Mouse (Mus musculus): Measurements from ENCODE around the gene Ube2cbp. TPM values are rescaled to one million over a fixed set of nuclear protein-coding genes. Genes with fewer than 3 reads are reported as not detected.

The Ube2cbp gene
- polyA plus RNA-seq, 1 experiment from 2014 or later, result 5.0 TPM

DNA sequence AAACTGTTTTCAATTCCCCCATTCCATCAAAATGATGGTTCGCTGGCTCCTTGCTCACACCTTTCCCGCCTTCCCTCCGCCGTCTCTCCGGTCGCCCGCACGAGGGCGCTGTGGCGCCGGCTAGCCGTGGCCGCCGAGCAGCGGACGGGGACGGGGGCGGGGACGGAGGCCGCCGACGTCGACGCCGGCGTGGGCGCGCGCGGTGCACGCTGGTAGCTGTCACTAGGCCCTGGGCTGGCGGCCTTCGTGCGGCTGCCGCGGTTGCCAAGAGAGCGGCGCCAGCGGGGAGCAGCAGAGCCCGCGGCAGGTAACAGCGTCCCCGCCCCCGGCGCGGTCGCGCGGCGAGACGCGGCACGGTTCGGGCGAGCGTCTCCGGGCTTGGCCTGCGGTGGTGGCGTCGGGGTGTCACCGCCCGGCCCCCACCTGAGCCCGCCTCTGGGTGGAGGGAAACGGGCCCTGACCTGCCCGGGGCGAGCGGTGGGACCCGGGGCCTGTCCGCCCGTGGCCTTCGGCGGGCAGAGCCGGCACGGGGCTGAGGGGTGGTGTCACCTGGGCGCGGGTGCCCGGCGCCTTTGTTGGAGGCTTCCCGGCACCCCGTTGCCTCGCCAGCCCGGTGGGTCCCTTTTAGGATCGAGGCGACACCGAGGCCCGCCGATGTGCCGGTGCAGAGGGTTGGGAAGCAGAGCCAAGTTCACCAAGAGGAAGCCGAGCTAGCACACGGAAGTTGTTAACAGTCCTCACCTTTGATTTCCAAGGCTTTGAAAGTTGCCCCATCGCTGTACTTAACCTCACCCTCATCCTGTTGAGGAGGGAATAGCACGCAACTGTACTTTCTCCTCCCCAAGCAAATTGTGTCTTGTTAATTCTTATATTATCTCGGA, 2.5 kb upstream of the Ube2cbp start, which contains the start of gene Dop1a:
Gene Dop1a, plus strand, starts transcription at position 165 of the 881 bp plus-strand sequence.
- H3K36me3 ChIP-seq, result no peaks in the 10 kb centered on the region
- peak within 1 kb of the TSS; percentile 75 for H3K4me2 ChIP-seq
- H3K4me3 ChIP-seq, result peak within 1 kb of the TSS; percentile 94
- peak within 1 kb of the TSS; percentile 64 for H3K27ac ChIP-seq (ENCODE audit: poor library complexity, severe bottlenecking)
- under 1% methylated on average over 93 of the region's 93 CpGs for WGBS
- peak; percentile 93 for ATAC-seq (ENCODE audit: insufficient number of reproducible peaks, low FRiP score)
- no peaks in the 10 kb centered on the region for H3K9me3 ChIP-seq (replicated peaks)
- H3K4me1 ChIP-seq (replicated peaks), result peaks cover 6% of the 10 kb centered on the region; the same call in 1 of the 2 replicates
- H3K9ac ChIP-seq, result peak within 1 kb of the TSS; percentile 95
- H3K27me3 ChIP-seq (replicated peaks), result peaks cover 3% of the 10 kb centered on the region; the same call in 1 of the 2 replicates

DNA sequence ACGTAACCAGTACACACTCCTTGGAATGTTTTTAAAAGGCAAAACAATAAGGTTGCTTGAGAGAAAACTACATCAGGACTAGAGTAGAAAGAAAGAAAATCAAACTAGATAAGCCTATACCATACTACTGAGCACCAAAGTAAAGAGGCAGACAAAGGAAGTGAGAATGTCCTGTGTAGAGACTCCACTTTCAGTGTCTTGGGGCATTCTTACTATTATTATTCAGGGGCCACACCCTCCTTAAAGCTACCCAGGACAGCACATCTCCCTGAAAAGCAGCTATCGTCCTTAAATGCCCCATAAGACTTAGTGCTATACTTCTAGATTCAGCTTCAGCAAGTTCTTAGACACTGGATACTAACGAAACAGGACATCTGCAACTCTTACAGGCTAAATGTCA, 11.1 kb downstream of the Ube2cbp start:
- H3K4me1 ChIP-seq (replicated peaks), result no peaks in the 10 kb centered on the region
- no peaks in the 10 kb centered on the region for H3K9me3 ChIP-seq (replicated peaks)
- H3K9ac ChIP-seq, result no peak overlapping the region
- no peaks in the 10 kb centered on the region for H3K36me3 ChIP-seq
- no peak for ATAC-seq (ENCODE audit: insufficient number of reproducible peaks, low FRiP score)
- no peak overlapping the region for H3K4me2 ChIP-seq
- WGBS, result 72% methylated on average over 3 of the region's 3 CpGs
- no peaks in the 10 kb centered on the region for H3K27me3 ChIP-seq (replicated peaks)
- H3K4me3 ChIP-seq, result no peak overlapping the region
- no peak overlapping the region for H3K27ac ChIP-seq (ENCODE audit: poor library complexity, severe bottlenecking)

DNA sequence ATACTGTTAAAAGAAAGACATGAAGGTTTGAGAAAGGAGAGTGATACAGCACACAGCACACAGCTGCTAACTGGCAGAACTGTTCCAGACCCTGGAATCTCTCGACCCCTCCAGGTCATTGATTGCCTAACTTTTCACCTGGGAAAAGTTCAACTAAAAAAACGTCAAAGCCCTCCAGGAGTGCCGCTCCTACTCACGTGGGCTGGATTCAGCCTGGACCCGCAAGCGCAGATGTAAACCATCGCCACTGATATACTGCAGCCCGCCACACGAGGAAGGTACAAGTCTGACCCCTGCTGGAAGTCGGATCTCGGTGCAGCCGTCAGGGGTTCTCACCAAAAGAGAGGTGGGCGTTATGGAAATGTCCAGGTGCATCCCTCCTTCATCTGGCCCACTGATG, 13.1 kb downstream of the Ube2cbp start:
- peak overlapping the region; percentile 67 for H3K4me2 ChIP-seq
- ATAC-seq (ENCODE audit: insufficient number of reproducible peaks, low FRiP score), result peak; percentile 67; the same call in 1 of the 2 replicates
- 0 out of 2 replicates have a peak overlapping the region, but pooled peaks have one; percentile 34 for H3K9ac ChIP-seq
- H3K4me1 ChIP-seq (replicated peaks), result no peaks in the 10 kb centered on the region
- no peaks in the 10 kb centered on the region for H3K36me3 ChIP-seq
- H3K9me3 ChIP-seq (replicated peaks), result no peaks in the 10 kb centered on the region
- no peaks in the 10 kb centered on the region for H3K27me3 ChIP-seq (replicated peaks)
- WGBS, result 1% methylated on average over 13 of the region's 13 CpGs
- peak overlapping the region; percentile 20; the same call in 1 of the 2 replicates for H3K4me3 ChIP-seq
- H3K27ac ChIP-seq (ENCODE audit: poor library complexity, severe bottlenecking), result no peak overlapping the region

DNA sequence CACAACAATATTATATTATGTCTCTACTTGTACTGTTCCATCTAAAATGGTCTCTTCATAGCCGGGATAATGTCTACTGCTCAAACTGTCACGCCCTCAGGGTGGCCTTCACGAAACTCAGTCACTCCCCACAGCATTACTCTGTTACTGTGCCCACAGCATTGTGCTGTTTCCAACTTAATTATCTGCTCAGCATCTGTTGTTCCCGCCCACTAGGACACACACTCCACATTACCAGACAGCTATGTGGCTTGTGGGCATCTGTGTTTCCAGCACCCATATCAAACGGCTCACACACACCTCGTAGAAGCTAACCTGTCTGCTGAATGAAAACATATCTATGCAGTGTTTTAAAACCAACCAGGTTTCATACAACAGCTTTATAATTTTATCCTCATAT, 13.7 kb downstream of the Ube2cbp start:
- Histone ChIP-seq H3K9me3 (replicated peaks) (no peaks in the 10 kb centered on the region), H3K4me1 (replicated peaks) (no peaks in the 10 kb centered on the region), H3K27me3 (replicated peaks) (no peaks in the 10 kb centered on the region), H3K4me2 (peak overlapping the region; percentile 67; the same call in 1 of the 2 replicates), H3K4me3 (no peak overlapping the region), H3K36me3 (no peaks in the 10 kb centered on the region), H3K27ac (ENCODE audit: poor library complexity, severe bottlenecking) (no peak overlapping the region), H3K9ac (no peak overlapping the region)
- WGBS, result 64% methylated on average over 6 of the region's 6 CpGs
- no peak for ATAC-seq (ENCODE audit: insufficient number of reproducible peaks, low FRiP score)

DNA sequence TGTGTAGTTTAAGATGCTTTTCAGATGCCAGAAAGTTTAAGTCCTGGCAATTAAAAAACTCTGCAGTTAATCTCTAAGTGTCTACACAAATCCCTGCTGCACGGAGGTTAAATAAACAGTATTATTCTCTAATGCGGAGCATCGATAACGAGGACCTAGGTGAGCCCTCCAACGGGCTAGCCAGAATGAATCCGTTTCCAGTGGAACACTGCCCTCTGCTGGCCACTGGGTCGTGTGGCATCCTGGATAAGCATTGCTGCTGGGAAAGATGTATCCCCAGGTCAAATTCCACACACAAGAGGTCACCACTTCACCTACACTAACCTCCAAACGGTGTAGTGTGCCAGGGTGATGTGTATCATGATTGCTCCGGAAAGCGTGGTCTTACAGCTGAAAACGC, 15.2 kb downstream of the Ube2cbp start:
- Histone ChIP-seq H3K27me3 (replicated peaks) (no peaks in the 10 kb centered on the region), H3K9ac (no peak overlapping the region), H3K27ac (ENCODE audit: poor library complexity, severe bottlenecking) (no peak overlapping the region), H3K4me2 (no peak overlapping the region), H3K4me1 (replicated peaks) (no peaks in the 10 kb centered on the region), H3K4me3 (no peak overlapping the region), H3K36me3 (0 out of 2 replicates have a peak, but pooled peaks cover 6% of the 10 kb centered on the region), H3K9me3 (replicated peaks) (0 out of 2 replicates have a peak, but pooled peaks cover 3% of the 10 kb centered on the region)
- ATAC-seq (ENCODE audit: insufficient number of reproducible peaks, low FRiP score), result 0 out of 2 replicates have a peak, but pooled peaks have one; percentile 30
- 4% methylated on average over 11 of the region's 11 CpGs for whole genome bisulfite sequencing

DNA sequence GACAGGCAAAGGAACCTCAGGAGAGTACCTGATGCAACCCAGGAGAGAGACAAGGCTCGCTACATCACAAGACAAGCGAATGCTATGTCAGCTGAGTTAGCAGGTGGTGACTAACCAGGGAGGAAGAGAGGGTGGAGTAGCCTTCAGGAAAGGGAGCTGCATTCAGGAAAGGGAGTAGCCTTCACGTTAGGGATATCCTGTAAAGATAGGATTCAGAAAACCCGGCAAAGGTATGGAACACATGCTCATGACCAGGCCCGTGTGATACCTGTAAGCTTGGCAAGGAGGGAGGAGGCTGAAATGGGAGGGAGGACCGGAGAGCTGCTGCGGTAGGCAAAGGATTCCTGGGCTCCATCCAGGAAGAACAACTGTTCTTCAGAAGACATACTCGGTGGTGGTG, 17.3 kb downstream of the Ube2cbp start:
- ATAC-seq (ENCODE audit: insufficient number of reproducible peaks, low FRiP score), result no peak
- Histone ChIP-seq H3K27ac (ENCODE audit: poor library complexity, severe bottlenecking) (no peak overlapping the region), H3K27me3 (replicated peaks) (no peaks in the 10 kb centered on the region), H3K36me3 (0 out of 2 replicates have a peak, but pooled peaks cover 6% of the 10 kb centered on the region), H3K4me1 (replicated peaks) (no peaks in the 10 kb centered on the region), H3K4me2 (no peak overlapping the region), H3K9me3 (replicated peaks) (0 out of 2 replicates have a peak, but pooled peaks cover 3% of the 10 kb centered on the region), H3K4me3 (no peak overlapping the region), H3K9ac (no peak overlapping the region)
- 74% methylated on average over 8 of the region's 8 CpGs for WGBS

DNA sequence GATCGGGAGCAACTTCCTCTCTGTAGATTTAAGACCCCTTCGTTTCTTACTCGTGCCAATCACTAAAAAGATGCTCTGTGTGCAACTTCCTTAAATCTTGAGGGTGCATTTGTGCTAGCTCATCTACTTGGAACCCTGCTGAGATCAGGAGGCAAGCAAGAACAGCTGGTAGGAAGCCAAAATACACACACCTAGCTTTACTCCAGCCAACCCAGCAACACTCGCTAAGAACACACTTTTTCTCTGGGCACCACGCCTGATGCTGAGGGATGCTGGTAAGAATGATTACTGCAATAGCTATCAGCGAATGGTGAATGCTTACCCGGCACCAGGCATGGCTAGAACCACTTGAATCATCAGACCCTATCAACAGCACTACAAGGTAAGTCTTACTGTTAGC, 17.9 kb downstream of the Ube2cbp start:
- Histone ChIP-seq H3K4me3 (no peak overlapping the region), H3K36me3 (0 out of 2 replicates have a peak, but pooled peaks cover 6% of the 10 kb centered on the region), H3K9me3 (replicated peaks) (0 out of 2 replicates have a peak, but pooled peaks cover 3% of the 10 kb centered on the region), H3K4me1 (replicated peaks) (no peaks in the 10 kb centered on the region), H3K4me2 (no peak overlapping the region), H3K9ac (no peak overlapping the region), H3K27me3 (replicated peaks) (no peaks in the 10 kb centered on the region), H3K27ac (ENCODE audit: poor library complexity, severe bottlenecking) (no peak overlapping the region)
- WGBS, result 76% methylated on average over 7 of the region's 7 CpGs
- ATAC-seq (ENCODE audit: insufficient number of reproducible peaks, low FRiP score), result no peak

DNA sequence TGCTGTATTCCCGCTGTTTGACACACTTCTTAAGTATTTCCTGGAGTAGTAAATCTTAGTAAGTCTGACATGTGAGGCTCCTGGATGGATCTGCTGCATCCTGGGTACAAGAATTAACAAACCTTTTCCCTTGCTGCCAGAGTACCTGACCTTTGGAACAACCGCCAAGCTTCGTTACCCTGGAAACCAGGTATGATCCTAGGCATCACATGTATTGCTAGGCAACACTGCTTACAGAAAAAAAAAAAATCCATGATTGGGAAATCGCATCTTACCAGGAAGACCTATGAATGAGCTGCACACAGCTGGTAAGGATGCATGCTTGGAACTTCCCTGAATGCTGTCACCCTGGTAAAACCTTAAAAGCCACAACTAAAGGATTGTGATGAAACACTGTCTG, 22.5 kb downstream of the Ube2cbp start:
- whole genome bisulfite sequencing, result 74% methylated on average over 4 of the region's 4 CpGs
- no peaks in the 10 kb centered on the region for H3K27me3 ChIP-seq (replicated peaks)
- ATAC-seq (ENCODE audit: insufficient number of reproducible peaks, low FRiP score), result no peak
- no peak overlapping the region for H3K27ac ChIP-seq (ENCODE audit: poor library complexity, severe bottlenecking)
- no peak overlapping the region for H3K9ac ChIP-seq
- peaks cover 2% of the 10 kb centered on the region; the same call in 1 of the 2 replicates for H3K4me1 ChIP-seq (replicated peaks)
- 0 out of 2 replicates have a peak, but pooled peaks cover 3% of the 10 kb centered on the region for H3K9me3 ChIP-seq (replicated peaks)
- H3K4me3 ChIP-seq, result no peak overlapping the region
- H3K36me3 ChIP-seq, result 0 out of 2 replicates have a peak, but pooled peaks cover 6% of the 10 kb centered on the region
- H3K4me2 ChIP-seq, result no peak overlapping the region

DNA sequence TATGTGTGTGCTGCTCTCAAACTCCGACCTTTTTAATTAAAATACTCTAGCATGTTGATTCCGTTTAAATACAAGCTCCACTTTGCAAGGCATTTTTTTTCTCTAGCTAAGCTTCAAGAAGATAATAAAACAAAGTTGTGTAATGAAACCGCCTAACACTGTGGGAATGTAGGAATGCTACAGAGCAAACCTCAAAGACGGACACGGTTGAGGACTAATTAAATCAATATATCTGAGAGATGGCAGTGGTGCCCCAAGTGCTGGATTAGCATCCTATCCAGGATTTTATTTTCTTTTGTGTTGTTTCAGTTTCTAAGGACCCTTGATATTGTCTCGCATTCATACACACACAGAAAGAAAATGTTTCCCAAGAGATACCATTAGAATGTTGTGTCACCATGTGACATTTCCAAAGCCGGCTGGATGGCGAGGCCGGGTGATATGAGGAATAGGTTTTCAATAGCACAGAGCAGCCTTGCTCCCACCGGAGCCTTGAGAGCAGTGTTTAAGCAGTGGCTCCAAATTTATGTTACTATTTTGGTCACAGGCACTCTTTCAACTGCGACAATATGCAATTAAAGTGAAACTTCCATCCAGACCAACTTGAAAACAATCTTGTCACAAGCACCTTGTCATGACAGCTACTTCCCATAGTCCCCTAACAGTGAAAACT, 26.3 kb downstream of the Ube2cbp start:
- H3K27ac ChIP-seq (ENCODE audit: poor library complexity, severe bottlenecking), result peak overlapping the region; percentile 63
- H3K27me3 ChIP-seq (replicated peaks), result no peaks in the 10 kb centered on the region
- WGBS, result 45% methylated on average over 11 of the region's 11 CpGs
- peaks cover 2% of the 10 kb centered on the region; the same call in 1 of the 2 replicates for H3K4me1 ChIP-seq (replicated peaks)
- no peak overlapping the region for H3K9ac ChIP-seq
- ATAC-seq (ENCODE audit: insufficient number of reproducible peaks, low FRiP score), result peak; percentile 55
- H3K9me3 ChIP-seq (replicated peaks), result no peaks in the 10 kb centered on the region
- H3K4me3 ChIP-seq, result no peak overlapping the region
- peak overlapping the region; percentile 38 for H3K4me2 ChIP-seq
- no peaks in the 10 kb centered on the region for H3K36me3 ChIP-seq

DNA sequence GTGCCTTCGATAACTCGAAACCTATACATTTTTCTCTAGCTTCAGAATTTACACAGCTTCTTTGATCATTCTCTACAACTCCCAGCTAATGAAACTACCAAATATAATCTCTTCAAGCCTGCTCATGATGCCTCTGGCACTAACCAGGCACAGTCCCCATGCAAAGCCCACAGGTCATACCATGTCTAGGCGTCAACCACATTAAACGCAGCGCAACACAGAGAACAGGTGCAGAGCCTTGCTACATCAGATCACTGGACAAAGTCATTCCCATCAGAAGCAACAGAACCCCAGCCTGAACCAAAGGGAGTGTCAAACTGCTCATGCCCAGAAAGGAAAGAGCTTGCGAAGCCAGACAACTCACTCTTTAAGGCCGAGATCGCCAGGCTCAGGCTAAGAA, 28.1 kb downstream of the Ube2cbp start:
- no peak overlapping the region for H3K4me2 ChIP-seq
- H3K27me3 ChIP-seq (replicated peaks), result no peaks in the 10 kb centered on the region
- WGBS, result 89% methylated on average over 8 of the region's 8 CpGs
- H3K9ac ChIP-seq, result no peak overlapping the region
- ATAC-seq (ENCODE audit: insufficient number of reproducible peaks, low FRiP score), result no peak
- H3K4me1 ChIP-seq (replicated peaks), result peaks cover 2% of the 10 kb centered on the region; the same call in 1 of the 2 replicates
- H3K9me3 ChIP-seq (replicated peaks), result no peaks in the 10 kb centered on the region
- no peak overlapping the region for H3K27ac ChIP-seq (ENCODE audit: poor library complexity, severe bottlenecking)
- no peak overlapping the region for H3K4me3 ChIP-seq
- no peaks in the 10 kb centered on the region for H3K36me3 ChIP-seq

DNA sequence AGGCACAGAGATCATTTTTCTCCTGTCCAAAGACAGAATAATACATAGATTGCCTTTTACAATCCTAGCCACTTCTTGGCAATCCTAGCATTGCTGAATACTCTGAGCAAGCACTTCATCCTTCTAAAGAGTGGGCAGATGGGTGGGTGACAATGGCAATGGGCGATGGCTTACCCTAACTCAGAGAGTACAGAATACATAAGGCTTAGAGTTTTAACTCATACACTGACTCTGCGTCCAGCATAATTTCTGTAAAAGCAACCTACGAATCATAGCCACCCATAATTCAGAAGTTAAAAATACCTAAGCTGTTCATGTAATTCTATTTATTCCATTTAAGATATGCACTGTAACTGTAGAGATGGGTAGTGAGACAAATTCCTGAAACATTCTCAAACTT, 29.2 kb downstream of the Ube2cbp start:
- no peak overlapping the region for H3K4me3 ChIP-seq
- WGBS, result 85% methylated on average over 3 of the region's 3 CpGs

More for the DNA sequence above, 29.2 kb downstream of the Ube2cbp start:
- peaks cover 2% of the 10 kb centered on the region; the same call in 1 of the 2 replicates for H3K4me1 ChIP-seq (replicated peaks)
- no peaks in the 10 kb centered on the region for H3K27me3 ChIP-seq (replicated peaks)
- H3K9ac ChIP-seq, result no peak overlapping the region
- no peaks in the 10 kb centered on the region for H3K36me3 ChIP-seq
- no peak overlapping the region for H3K27ac ChIP-seq (ENCODE audit: poor library complexity, severe bottlenecking)
- no peak for ATAC-seq (ENCODE audit: insufficient number of reproducible peaks, low FRiP score)
- no peaks in the 10 kb centered on the region for H3K9me3 ChIP-seq (replicated peaks)
- H3K4me2 ChIP-seq, result no peak overlapping the region

Measured in heart, embryonic 12.5 days (tissue).